9 mouse cellular contexts compared by ENCODE assay signal in genomic region chr10:19935821-19936367, GRCm38 (mm10). TPM values are rescaled to one million over a fixed set of nuclear protein-coding genes. Genes with fewer than 3 reads are reported as not detected.
DNase-seq lines count a peak whose midpoint lies in the region; ATAC-seq and TF ChIP-seq lines count a peak whose summit lies in the region.
"Had no signal": no experiment of that assay in that cellular context is flagged by ENCODE, and none has a peak within 500 bp of the region (broad histone marks: within the 10 kb centered on the region; RNA-seq: fewer than 3 reads in every experiment).

No protein-coding gene starts in this region.

- peak overlapping the region; percentile 93; the same call in 1 of the 2 replicates for H3K27ac ChIP-seq in layer of hippocampus, adult 2 months
- H3K27ac ChIP-seq in embryonic facial prominence, embryonic 13.5 days = no peak overlapping the region
- H3K27ac ChIP-seq in liver, postnatal 0 days (ENCODE audit: low read depth) = peak overlapping the region; percentile 31; the same call in 1 of the 2 replicates

- peak; percentile 55 for DNase-seq in heart, adult 11 months
- no peak for DNase-seq in heart, postnatal 14 days
- no peak for DNase-seq in layer of hippocampus, adult 2 months (ENCODE audit: low spot score in 2 of 2)
- no peak for DNase-seq in layer of hippocampus, adult 11-12 months (ENCODE audit: low spot score)
- DNase-seq in liver, postnatal 0 days = no peak
- DNase-seq in left cerebral cortex, postnatal 14 days (ENCODE audit: low spot score in 2 of 2) = no peak

- no peaks in the 10 kb centered on the region for H3K36me3 ChIP-seq in embryonic facial prominence, embryonic 13.5 days
- H3K36me3 ChIP-seq in liver, postnatal 0 days (replicated peaks; ENCODE audit: insufficient read depth, low read length) = no peaks in the 10 kb centered on the region

- peak overlapping the region; percentile 80 for H3K4me3 ChIP-seq in layer of hippocampus, adult 2 months
- H3K4me3 ChIP-seq in embryonic facial prominence, embryonic 13.5 days = no peak overlapping the region
- H3K4me3 ChIP-seq in liver, postnatal 0 days (ENCODE audit: low read depth, low read length) = peak overlapping the region; percentile 67

- TF ChIP-seq CTCF in layer of hippocampus, adult 2 months (conservative IDR thresholded peaks at IDR 0.05) = no peak
- TF ChIP-seq CTCF in liver, postnatal 0 days (IDR thresholded peaks at IDR 0.05; ENCODE audit: low read depth) = no peak

- no peak for TF ChIP-seq EP300 in liver, postnatal 0 days (IDR thresholded peaks at IDR 0.05; ENCODE audit: low read depth)

- no peak overlapping the region for H3K9ac ChIP-seq in embryonic facial prominence, embryonic 13.5 days
- peak overlapping the region; percentile 81 for H3K9ac ChIP-seq in liver, postnatal 0 days (replicated peaks)

- H3K4me1 ChIP-seq in embryonic facial prominence, embryonic 13.5 days = peaks cover 23% of the 10 kb centered on the region
- H3K4me1 ChIP-seq in liver, postnatal 0 days (ENCODE audit: insufficient read depth) = peaks cover 37% of the 10 kb centered on the region

- intact Hi-C loops in heart, postnatal 14 days (cut with DNase I) = loop anchor here (2.0 to 10.0 kb wide), 2 partner anchors 69 to 189 kb away; no protein-coding TSS in a partner anchor
- intact Hi-C loops in left cerebral cortex, postnatal 14 days (cut with DNase I) = loop anchor here (10.0 kb wide), 1 partner anchor 69 kb away; no protein-coding TSS in a partner anchor

- no peaks in the 10 kb centered on the region for H3K9me3 ChIP-seq in embryonic facial prominence, embryonic 13.5 days
- no peaks in the 10 kb centered on the region for H3K9me3 ChIP-seq in liver, postnatal 0 days (ENCODE audit: low read length)

- no peak for ATAC-seq in embryonic facial prominence, embryonic 13.5 days (ENCODE audit: insufficient number of reproducible peaks, insufficient read depth, low FRiP score, low TSS enrichment, low read depth)
- no peak for ATAC-seq in liver, postnatal 0 days
- no peak for ATAC-seq in activated CD4-positive, CD25-positive, alpha-beta regulatory T cell, adult 4 months
- ATAC-seq: CD4-positive, CD25-positive, alpha-beta regulatory T cell, adult 4 months had no signal

- peaks cover 5% of the 10 kb centered on the region for H3K27me3 ChIP-seq in embryonic facial prominence, embryonic 13.5 days
- peaks cover 13% of the 10 kb centered on the region for H3K27me3 ChIP-seq in liver, postnatal 0 days (ENCODE audit: insufficient read depth, low read length)

- H3K4me2 ChIP-seq in embryonic facial prominence, embryonic 13.5 days = peak overlapping the region; percentile 96
- H3K4me2 ChIP-seq in liver, postnatal 0 days (ENCODE audit: low read depth, low read length) = peak overlapping the region; percentile 91

- 27% methylated on average over 4 of the region's 4 CpGs for WGBS in embryonic facial prominence, embryonic 13.5 days
- 63% methylated on average over 4 of the region's 4 CpGs for WGBS in liver, postnatal 0 days (ENCODE audit: insufficient replicate concordance)

RNA-seq across cellular contexts. Expression of gene Map3k5, which starts 1.6 kb away (rescaled TPM):
- total RNA-seq in heart, postnatal 14 days (2021) = 10 to 100 TPM; 30.0 to 38.9 TPM
- 10 to 100 TPM; 30.6 to 33.1 TPM for total RNA-seq in layer of hippocampus, adult 2 months (2021)
- 2.0 and 2.2 TPM in 2 replicates for polyA plus RNA-seq in embryonic facial prominence, embryonic 13.5 days (2015; fragmentation: Nextera tagmentation; extraction: Ambion mirVana)
- 1.1 and 1.4 TPM in 2 replicates for polyA plus RNA-seq in liver, postnatal 0 days (2015; fragmentation: Nextera tagmentation; extraction: Ambion mirVana)
- total RNA-seq in left cerebral cortex, postnatal 14 days (2021) = 10 to 100 TPM; 39.9 to 47.5 TPM
- polyA plus RNA-seq in activated CD4-positive, CD25-positive, alpha-beta regulatory T cell, adult 4 months (2017; shearing (Covaris generic)) = 10 to 100 TPM in 1 of 2 experiments, 1 to 10 TPM in 1; 9.6 to 15.7 TPM

RNA-seq across cellular contexts. Expression of gene Pex7, which starts 28.4 kb away (rescaled TPM):
- 10 to 100 TPM; 22.9 to 25.9 TPM for total RNA-seq in heart, postnatal 14 days (2021)
- total RNA-seq in layer of hippocampus, adult 2 months (2021) = 10 to 100 TPM; 19.3 to 22.0 TPM
- polyA plus RNA-seq in embryonic facial prominence, embryonic 13.5 days (2015; fragmentation: Nextera tagmentation; extraction: Ambion mirVana) = 21.5 and 24.9 TPM in 2 replicates
- 51.4 and 58.5 TPM in 2 replicates for polyA plus RNA-seq in liver, postnatal 0 days (2015; fragmentation: Nextera tagmentation; extraction: Ambion mirVana)
- total RNA-seq in left cerebral cortex, postnatal 14 days (2021) = 10 to 100 TPM; 26.1 to 27.4 TPM
- polyA plus RNA-seq in activated CD4-positive, CD25-positive, alpha-beta regulatory T cell, adult 4 months (2017; shearing (Covaris generic)) = 10 to 100 TPM; 10.7 to 13.0 TPM
